Mouse (Mus musculus): ENCODE data around the gene Kmt5b. TPM values are rescaled to one million over a fixed set of nuclear protein-coding genes. Genes with fewer than 3 reads are reported as not detected.

Gene Kmt5b
- total RNA-seq, 2 experiments from 2014 or later = 21.7 to 24.2 TPM

GRCm38 (mm10) chr19:3839686-3840085 lies 72.5 kb downstream of the Kmt5b start:
- H3K4me3 ChIP-seq = no peak overlapping the region
- DNase-seq = no peak
- intact Hi-C loops (cut with DNase I) = no loop called here
- no peak for TF ChIP-seq CTCF (IDR thresholded peaks at IDR 0.05)
- H3K27ac ChIP-seq = no peak overlapping the region

- Histone ChIP-seq H3K4me3 (no peak overlapping the region), H3K27ac (no peak overlapping the region)
- DNase-seq = no peak
- no peak for TF ChIP-seq CTCF (IDR thresholded peaks at IDR 0.05)
- intact Hi-C loops (cut with DNase I) = no loop called here
Observed at GRCm38 (mm10) chr19:3840214-3840651, 73.0 kb downstream of the Kmt5b start.

GRCm38 (mm10) chr19:3840685-3841084 lies 73.5 kb downstream of the Kmt5b start:
- Histone ChIP-seq H3K27ac (no peak overlapping the region), H3K4me3 (no peak overlapping the region)
- intact Hi-C loops (cut with DNase I) = no loop called here
- TF ChIP-seq CTCF (IDR thresholded peaks at IDR 0.05) = no peak
- no peak for DNase-seq

- no peak for DNase-seq
- Histone ChIP-seq H3K27ac (no peak overlapping the region), H3K4me3 (no peak overlapping the region)
- no peak for TF ChIP-seq CTCF (IDR thresholded peaks at IDR 0.05)
- intact Hi-C loops (cut with DNase I) = no loop called here
Observed at GRCm38 (mm10) chr19:3842359-3843148, 75.3 kb downstream of the Kmt5b start.

GRCm38 (mm10) chr19:3843629-3844028 lies 76.4 kb downstream of the Kmt5b start:
- no peak overlapping the region for H3K27ac ChIP-seq
- intact Hi-C loops (cut with DNase I) = no loop called here
- H3K4me3 ChIP-seq = no peak overlapping the region
- TF ChIP-seq CTCF (IDR thresholded peaks at IDR 0.05) = no peak
- no peak for DNase-seq

GRCm38 (mm10) chr19:3844836-3845235 lies 77.6 kb downstream of the Kmt5b start:
- no peak for TF ChIP-seq CTCF (IDR thresholded peaks at IDR 0.05)
- intact Hi-C loops (cut with DNase I) = no loop called here

GRCm38 (mm10) chr19:3845339-3845738 lies 78.1 kb downstream of the Kmt5b start:
- Histone ChIP-seq H3K4me3 (no peak overlapping the region), H3K27ac (no peak overlapping the region)
- intact Hi-C loops (cut with DNase I) = no loop called here
- no peak for DNase-seq
- TF ChIP-seq CTCF (IDR thresholded peaks at IDR 0.05) = no peak

More at GRCm38 (mm10) chr19:3844836-3845235, 77.6 kb downstream of the Kmt5b start:
- no peak for DNase-seq
- no peak overlapping the region for H3K27ac ChIP-seq
- no peak overlapping the region for H3K4me3 ChIP-seq

- Histone ChIP-seq H3K27ac (no peak overlapping the region), H3K4me3 (no peak overlapping the region)
- intact Hi-C loops (cut with DNase I) = no loop called here
- DNase-seq = peak; percentile 70
- TF ChIP-seq CTCF (IDR thresholded peaks at IDR 0.05) = no peak
Observed at GRCm38 (mm10) chr19:3845803-3846406, 78.7 kb downstream of the Kmt5b start.

GRCm38 (mm10) chr19:3846676-3847604 lies 79.7 kb downstream of the Kmt5b start:
- no peak for TF ChIP-seq CTCF (IDR thresholded peaks at IDR 0.05)
- DNase-seq = no peak
- Histone ChIP-seq H3K4me3 (no peak overlapping the region), H3K27ac (no peak overlapping the region)
- intact Hi-C loops (cut with DNase I) = no loop called here

- no peak for DNase-seq
- TF ChIP-seq CTCF (IDR thresholded peaks at IDR 0.05) = no peak
- intact Hi-C loops (cut with DNase I) = no loop called here
- no peak overlapping the region for H3K27ac ChIP-seq
- H3K4me3 ChIP-seq = no peak overlapping the region
Observed at GRCm38 (mm10) chr19:3847711-3848110, 80.5 kb downstream of the Kmt5b start.

- TF ChIP-seq CTCF (IDR thresholded peaks at IDR 0.05) = no peak
- intact Hi-C loops (cut with DNase I) = no loop called here
- Histone ChIP-seq H3K27ac (no peak overlapping the region), H3K4me3 (no peak overlapping the region)
- peak; percentile 49 for DNase-seq
Observed at GRCm38 (mm10) chr19:3848207-3848808, 81.1 kb downstream of the Kmt5b start.

GRCm38 (mm10) chr19:3849251-3849650 lies 82.0 kb downstream of the Kmt5b start:
- no peak for DNase-seq
- TF ChIP-seq CTCF (IDR thresholded peaks at IDR 0.05) = no peak
- intact Hi-C loops (cut with DNase I) = no loop called here
- Histone ChIP-seq H3K4me3 (no peak overlapping the region), H3K27ac (no peak overlapping the region)
